Mouse (Mus musculus): ENCODE data around the gene Zfp426. TPM values are rescaled to one million over a fixed set of nuclear protein-coding genes. Genes with fewer than 3 reads are reported as not detected.

Zfp426 gene
- polyA plus RNA-seq, 1 experiment from 2014 or later = 14.9 TPM

Other genes starting within 250 kb of the Zfp426 start
- not detected in 2 replicates for gene Olfr39, start 210.4 kb downstream of the Zfp426 start, polyA plus RNA-seq (2014; fragmentation: Nextera tagmentation; extraction: Ambion mirVana)
- gene Olfr873, start 194.2 kb downstream of the Zfp426 start, polyA plus RNA-seq (2014; fragmentation: Nextera tagmentation; extraction: Ambion mirVana) = not detected in 2 replicates
- gene Olfr18, start 156.7 kb downstream of the Zfp426 start, polyA plus RNA-seq (2014; fragmentation: Nextera tagmentation; extraction: Ambion mirVana) = not detected in 2 replicates
- gene Zfp560, start 107.6 kb downstream of the Zfp426 start, polyA plus RNA-seq (2014; fragmentation: Nextera tagmentation; extraction: Ambion mirVana) = 22.9 and 24.4 TPM in 2 replicates
- 15.1 and 16.4 TPM in 2 replicates for gene Zfp26, start 32.6 kb downstream of the Zfp426 start, polyA plus RNA-seq (2014; fragmentation: Nextera tagmentation; extraction: Ambion mirVana)
- 49.2 TPM in 2 replicates for gene Zfp266, start 28.7 kb upstream of the Zfp426 start, polyA plus RNA-seq (2014; fragmentation: Nextera tagmentation; extraction: Ambion mirVana)
- gene Zfp846, start 88.5 kb upstream of the Zfp426 start, polyA plus RNA-seq (2014; fragmentation: Nextera tagmentation; extraction: Ambion mirVana) = 6.6 and 7.0 TPM in 2 replicates
- gene Ubl5, start 150.1 kb upstream of the Zfp426 start, polyA plus RNA-seq (2014; fragmentation: Nextera tagmentation; extraction: Ambion mirVana) = 324 and 349 TPM in 2 replicates
- 8.1 and 9.1 TPM in 2 replicates for gene Fbxl12, start 152.0 kb upstream of the Zfp426 start, polyA plus RNA-seq (2014; fragmentation: Nextera tagmentation; extraction: Ambion mirVana)
- 58.8 and 59.7 TPM in 2 replicates for gene Pin1, start 159.3 kb upstream of the Zfp426 start, polyA plus RNA-seq (2014; fragmentation: Nextera tagmentation; extraction: Ambion mirVana)

Data from liver, embryonic 11.5 days (tissue).